Mouse (Mus musculus) heart, embryonic 16.5 days (tissue): ENCODE results near the gene Prickle4. TPM values are rescaled to one million over a fixed set of nuclear protein-coding genes. Genes with fewer than 3 reads are reported as not detected.

Experiments
- ATAC-seq: fragments of 200-750 bp; cut with Nextera tagmentation; replicated peaks from 2 replicates; pipeline ENCODE4 v1.8.0; 2017; ENCODE audit warnings: moderate number of reproducible peaks; ENCODE audit not compliant: insufficient read depth, low FRiP score; ENCODE audit errors: extremely low read depth
- H3K27ac ChIP-seq: fragments of 300-500 bp; sonication (generic); 2 replicates; pipeline ENCODE4 v1.5.1; 2014; ENCODE audit warnings: mild to moderate bottlenecking, low read length, control low read depth, moderate library complexity
- H3K27me3 ChIP-seq: fragments of 300-500 bp; sonication (generic); 2 replicates; pipeline ENCODE4 v1.6.1; 2014; ENCODE audit warnings: low read length, mixed read lengths; ENCODE audit not compliant: control insufficient read depth, insufficient read depth
- H3K36me3 ChIP-seq: fragments of 300-500 bp; sonication (generic); 2 replicates; pipeline ENCODE4 v1.6.1; 2014; ENCODE audit not compliant: control insufficient read depth, insufficient read depth
- H3K4me1 ChIP-seq: fragments of 300-500 bp; sonication (generic); 2 replicates; pipeline ENCODE4 v1.6.1; 2014; ENCODE audit warnings: low read length, mixed read lengths; ENCODE audit not compliant: control insufficient read depth, insufficient read depth
- H3K4me2 ChIP-seq: fragments of 300-500 bp; sonication (generic); 2 replicates; pipeline ENCODE4 v1.6.1; 2014; ENCODE audit warnings: low read depth, mild to moderate bottlenecking, control low read depth, low read length
- H3K4me3 ChIP-seq: fragments of 300-500 bp; sonication (generic); 2 replicates; pipeline ENCODE4 v1.5.1; 2014; ENCODE audit warnings: mild to moderate bottlenecking, control low read depth, low read length
- H3K9ac ChIP-seq: fragments of 300-500 bp; sonication (generic); 2 replicates; pipeline ENCODE4 v1.6.1; 2014; ENCODE audit warnings: low read length, control low read depth
- H3K9me3 ChIP-seq: fragments of 300-500 bp; sonication (generic); replicated peaks from 2 replicates; pipeline ENCODE4 v1.6.1; 2016; ENCODE audit warnings: low read length; ENCODE audit not compliant: control insufficient read depth
- WGBS: fragments of 180-500 bp; shearing (Covaris S2); extraction: QIAGEN DNeasy Blood & Tissue Kit; methylation state at CpG from one replicate; pipeline ENCODE4 v1.1.7; 2014; 5-methylcytosine and 5-hydroxymethylcytosine counted together
- polyA plus RNA-seq: library from polyadenylated mRNA; unstranded; fragments of >200 nt; fragmentation: Nextera tagmentation; extraction: Ambion mirVana; gene quantifications from 2 replicates; pipeline ENCODE4 v1.2.1, GENCODE M21; 2015

Prickle4 gene
- polyA plus RNA-seq, 1 experiment from 2014 or later, result 0.72 TPM

GRCm38 (mm10) chr17:47642992-47643391, 51.5 kb downstream of the Prickle4 start:
- no peaks in the 10 kb centered on the region for H3K27me3 ChIP-seq
- H3K4me1 ChIP-seq, result no peaks in the 10 kb centered on the region
- no peak overlapping the region for H3K9ac ChIP-seq
- 82% methylated on average over 2 of the region's 2 CpGs for WGBS
- H3K9me3 ChIP-seq, result no peaks in the 10 kb centered on the region
- H3K36me3 ChIP-seq, result no peaks in the 10 kb centered on the region
- no peak overlapping the region for H3K4me2 ChIP-seq
- ATAC-seq, result no peak
- no peak overlapping the region for H3K27ac ChIP-seq
- H3K4me3 ChIP-seq, result no peak overlapping the region

Other genes starting within 250 kb of the Prickle4 start
- gene Taf8, start 192.4 kb downstream of the Prickle4 start, polyA plus RNA-seq, result 20.3 and 20.8 TPM in 2 replicates
- 412 and 420 TPM in 2 replicates for gene Ccnd3, start 189.7 kb downstream of the Prickle4 start, polyA plus RNA-seq
- gene Bysl, start 83.2 kb downstream of the Prickle4 start, polyA plus RNA-seq, result 22.9 and 23.3 TPM in 2 replicates
- gene Med20, start 83.2 kb downstream of the Prickle4 start, polyA plus RNA-seq, result 30.5 and 34.9 TPM in 2 replicates
- gene Gm20517, start 83.1 kb downstream of the Prickle4 start, polyA plus RNA-seq, result 0.82 and 1.0 TPM in 2 replicates
- gene Usp49, start 64.0 kb downstream of the Prickle4 start, polyA plus RNA-seq, result 2.1 and 3.1 TPM in 2 replicates
- gene Tomm6, start 6.3 kb downstream of the Prickle4 start, polyA plus RNA-seq, result 274 and 295 TPM in 2 replicates
- gene Frs3, start 5.7 kb downstream of the Prickle4 start, polyA plus RNA-seq, result 3.9 and 5.1 TPM in 2 replicates
- 0.24 and 0.39 TPM in 2 replicates for gene Gm21981, start 281 bp downstream of the Prickle4 start, polyA plus RNA-seq
- 0.56 and 1.7 TPM in 2 replicates for gene Pgc, start 32.1 kb upstream of the Prickle4 start, polyA plus RNA-seq
- gene Tfeb, start 42.3 kb upstream of the Prickle4 start, polyA plus RNA-seq, result 25.7 and 28.9 TPM in 2 replicates
- 9.7 and 10.7 TPM in 2 replicates for gene Mdfi, start 140.0 kb upstream of the Prickle4 start, polyA plus RNA-seq
- 6.5 and 6.6 TPM in 2 replicates for gene Foxp4, start 229.9 kb upstream of the Prickle4 start, polyA plus RNA-seq